Mouse (Mus musculus) heart, embryonic 13.5 days (tissue): ENCODE measurements around the gene Aldh1a3. TPM values are rescaled to one million over a fixed set of nuclear protein-coding genes. Genes with fewer than 3 reads are reported as not detected.
A peak's percentile ranks its signal among the peaks of the same experiment; 100 is the strongest.

Experiments used
- ATAC-seq: fragments of 200-750 bp; cut with Nextera tagmentation; 2 replicates; pipeline ENCODE4 v1.8.0; 2017; ENCODE audit warnings: moderate TSS enrichment; ENCODE audit not compliant: insufficient number of reproducible peaks, low FRiP score, low TSS enrichment; ENCODE audit errors: extremely low read depth
- H3K27ac ChIP-seq: fragments of 300-500 bp; sonication (generic); replicated peaks from 2 replicates; pipeline ENCODE4 v1.5.1; 2015; ENCODE audit warnings: moderate library complexity, mild to moderate bottlenecking, inconsistent platforms
- H3K27me3 ChIP-seq: fragments of 300-500 bp; sonication (generic); replicated peaks from 2 replicates; pipeline ENCODE4 v1.6.1; 2015; ENCODE audit warnings: mild to moderate bottlenecking, inconsistent platforms
- H3K36me3 ChIP-seq: fragments of 300-500 bp; sonication (generic); 2 replicates; pipeline ENCODE4 v1.6.1; 2015; ENCODE audit warnings: mild to moderate bottlenecking, inconsistent platforms
- H3K4me1 ChIP-seq: fragments of 300-500 bp; sonication (generic); 2 replicates; pipeline ENCODE4 v1.6.1; 2015; ENCODE audit warnings: inconsistent platforms
- H3K4me2 ChIP-seq: fragments of 300-500 bp; sonication (generic); 2 replicates; pipeline ENCODE4 v1.6.1; 2015; ENCODE audit warnings: inconsistent platforms, mild to moderate bottlenecking, moderate library complexity
- H3K4me3 ChIP-seq: fragments of 300-500 bp; sonication (generic); 2 replicates; pipeline ENCODE4 v1.5.1; 2015; ENCODE audit warnings: moderate library complexity, mild to moderate bottlenecking, inconsistent platforms
- H3K9ac ChIP-seq: fragments of 300-500 bp; sonication (generic); 2 replicates; pipeline ENCODE4 v1.6.1; 2015; ENCODE audit warnings: inconsistent platforms, mild to moderate bottlenecking, moderate library complexity
- H3K9me3 ChIP-seq: fragments of 300-500 bp; sonication (generic); 2 replicates; pipeline ENCODE4 v1.6.1; 2016; ENCODE audit warnings: inconsistent platforms
- WGBS: fragments of 180-500 bp; shearing (Covaris S2); methylation state at CpG from one replicate; pipeline ENCODE4 v1.1.7; 2015; ENCODE audit warnings: mixed read lengths; 5-methylcytosine and 5-hydroxymethylcytosine counted together
- polyA plus RNA-seq: library from polyadenylated mRNA; unstranded; fragments of >200 nt; fragmentation: Nextera tagmentation; extraction: Ambion mirVana; gene quantifications from 2 replicates; pipeline ENCODE4 v1.2.1, GENCODE M21; 2015

The Aldh1a3 gene
- 0.79 and 0.84 TPM in 2 replicates for polyA plus RNA-seq

DNA sequence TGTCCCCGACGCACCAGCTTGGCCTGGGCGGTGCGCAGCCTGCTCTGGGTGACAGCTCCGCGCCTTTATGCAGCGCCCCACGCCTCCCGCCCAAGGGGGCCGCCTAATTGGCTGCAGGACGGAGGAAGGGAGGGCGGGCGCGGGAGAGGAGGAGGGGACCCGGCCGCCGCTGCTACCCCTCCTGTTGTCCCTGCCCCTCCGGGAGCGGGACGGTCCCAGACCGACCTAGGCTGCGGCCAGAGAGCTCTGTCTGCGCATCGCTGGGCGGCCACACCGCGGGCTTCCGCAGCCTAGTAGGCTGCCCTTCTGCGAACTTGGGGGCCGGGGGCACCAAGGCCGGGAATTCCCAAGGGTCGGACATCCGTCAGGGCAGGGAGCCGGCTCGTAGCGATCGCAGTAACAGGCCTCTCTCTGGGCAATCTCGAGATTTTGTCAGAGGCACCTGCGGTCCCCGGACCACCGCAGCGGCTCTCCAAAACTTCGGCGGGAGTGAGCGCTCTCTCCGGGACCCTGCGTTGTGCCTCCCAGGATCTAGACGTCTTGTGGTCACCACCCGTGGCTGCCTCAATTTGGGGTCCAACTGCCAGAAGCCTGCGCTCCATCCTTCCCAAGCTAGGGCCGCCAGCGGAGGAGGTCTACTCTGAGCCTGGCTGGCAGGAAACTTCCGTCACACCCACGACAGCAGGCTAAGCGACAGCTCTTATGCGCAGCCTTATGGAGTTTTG, at the start of gene Aldh1a3:
Gene Aldh1a3, minus strand, starts transcription at position 81 of the 725 bp plus-strand sequence.
- H3K9ac ChIP-seq, result peak within 1 kb of the TSS; percentile 67
- H3K36me3 ChIP-seq, result no peaks in the 10 kb centered on the region
- H3K9me3 ChIP-seq, result no peaks in the 10 kb centered on the region
- peaks cover 69% of the 10 kb centered on the region for H3K27me3 ChIP-seq
- H3K4me2 ChIP-seq, result peak within 1 kb of the TSS; percentile 87
- peaks cover 19% of the 10 kb centered on the region for H3K4me1 ChIP-seq
- no peak within 1 kb of the TSS for H3K27ac ChIP-seq
- peak; percentile 41; the same call in 1 of the 2 replicates for ATAC-seq
- WGBS, result under 1% methylated on average over 54 of the region's 56 CpGs
- H3K4me3 ChIP-seq, result peak within 1 kb of the TSS; percentile 54

DNA sequence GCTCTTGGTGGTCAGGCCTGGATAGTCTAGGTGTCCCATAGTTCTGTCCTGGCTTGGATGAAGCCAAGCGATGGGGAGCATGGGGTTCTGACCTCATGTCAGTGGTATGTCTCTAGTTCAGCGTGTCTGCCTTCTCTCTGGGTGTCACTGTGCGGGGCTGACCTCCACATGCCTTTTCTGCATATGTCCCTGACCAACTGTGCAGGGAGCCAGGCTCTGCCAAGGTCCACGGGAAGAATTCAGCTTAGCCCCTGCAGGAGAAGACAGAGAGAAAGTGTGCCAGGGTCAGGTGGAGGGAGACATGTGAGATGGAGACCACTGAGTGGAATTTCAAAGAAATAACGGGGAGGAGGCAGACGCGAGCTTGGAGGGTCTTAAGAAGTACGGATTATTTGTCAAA, 49.0 kb upstream of the Aldh1a3 start:
- 48% methylated on average over 8 of the region's 8 CpGs for WGBS
- ATAC-seq, result no peak

DNA sequence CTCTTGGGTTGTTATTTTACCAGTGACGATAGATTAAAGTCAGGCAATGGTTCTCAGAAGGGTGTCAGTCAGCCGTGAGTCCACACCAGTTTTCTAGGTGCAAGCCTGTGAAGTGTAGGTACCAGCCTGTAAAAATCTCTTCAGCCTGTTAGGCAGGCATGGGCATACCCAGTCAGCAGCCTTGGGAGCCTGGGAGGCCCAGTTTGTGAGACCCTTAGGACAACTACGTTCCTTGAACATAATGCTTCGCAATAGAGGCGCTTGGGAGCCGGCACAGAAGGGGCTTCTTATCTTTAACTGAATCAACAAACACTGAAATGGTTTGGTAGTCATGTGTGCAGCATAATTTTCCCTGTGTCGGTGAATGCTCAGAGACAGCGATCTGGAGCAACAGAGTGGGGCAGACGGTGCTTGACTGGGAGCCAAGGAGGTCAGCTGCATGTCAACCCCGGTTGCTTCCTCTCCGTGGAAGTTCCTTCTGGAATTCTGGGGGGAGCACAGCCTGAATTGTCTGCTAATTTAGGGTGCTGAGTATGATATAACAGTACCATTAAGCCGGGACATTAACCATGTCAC, 44.4 kb upstream of the Aldh1a3 start:
- Histone ChIP-seq H3K4me3 (no peak overlapping the region), H3K4me1 (peaks cover 4% of the 10 kb centered on the region), H3K9ac (no peak overlapping the region), H3K4me2 (no peak overlapping the region), H3K27me3 (no peaks in the 10 kb centered on the region), H3K27ac (no peak overlapping the region), H3K36me3 (no peaks in the 10 kb centered on the region), H3K9me3 (no peaks in the 10 kb centered on the region)
- WGBS, result 71% methylated on average over 12 of the region's 12 CpGs
- no peak for ATAC-seq

More for the DNA sequence above, 49.0 kb upstream of the Aldh1a3 start:
- no peaks in the 10 kb centered on the region for H3K36me3 ChIP-seq
- no peak overlapping the region for H3K4me2 ChIP-seq
- no peak overlapping the region for H3K4me3 ChIP-seq
- H3K4me1 ChIP-seq, result peaks cover 13% of the 10 kb centered on the region
- H3K27me3 ChIP-seq, result no peaks in the 10 kb centered on the region
- H3K27ac ChIP-seq, result no peak overlapping the region
- H3K9me3 ChIP-seq, result no peaks in the 10 kb centered on the region
- no peak overlapping the region for H3K9ac ChIP-seq

DNA sequence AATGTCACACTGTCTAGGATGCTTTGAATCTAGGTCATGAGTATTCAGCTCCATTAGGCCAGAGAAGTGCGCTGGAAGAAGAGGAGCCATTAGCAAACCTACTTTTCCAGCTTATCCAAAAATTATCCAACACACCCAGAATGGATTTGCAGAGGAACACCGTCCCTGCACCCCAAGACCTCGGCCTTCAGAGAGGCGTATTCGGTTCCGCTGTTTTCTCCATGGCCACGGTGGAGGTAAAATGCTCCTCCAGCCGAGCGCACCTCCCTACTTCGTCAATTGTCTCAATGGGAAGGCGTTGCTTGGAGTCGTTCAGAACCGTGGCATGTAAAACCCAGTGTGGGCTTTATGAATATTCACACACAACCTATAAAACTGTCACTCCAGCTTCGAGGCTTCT, 39.3 kb upstream of the Aldh1a3 start:
- Histone ChIP-seq H3K36me3 (no peaks in the 10 kb centered on the region), H3K4me2 (no peak overlapping the region), H3K9me3 (no peaks in the 10 kb centered on the region), H3K4me3 (no peak overlapping the region), H3K27ac (no peak overlapping the region), H3K27me3 (no peaks in the 10 kb centered on the region), H3K9ac (no peak overlapping the region), H3K4me1 (no peaks in the 10 kb centered on the region)
- WGBS, result 89% methylated on average over 14 of the region's 14 CpGs
- no peak for ATAC-seq

DNA sequence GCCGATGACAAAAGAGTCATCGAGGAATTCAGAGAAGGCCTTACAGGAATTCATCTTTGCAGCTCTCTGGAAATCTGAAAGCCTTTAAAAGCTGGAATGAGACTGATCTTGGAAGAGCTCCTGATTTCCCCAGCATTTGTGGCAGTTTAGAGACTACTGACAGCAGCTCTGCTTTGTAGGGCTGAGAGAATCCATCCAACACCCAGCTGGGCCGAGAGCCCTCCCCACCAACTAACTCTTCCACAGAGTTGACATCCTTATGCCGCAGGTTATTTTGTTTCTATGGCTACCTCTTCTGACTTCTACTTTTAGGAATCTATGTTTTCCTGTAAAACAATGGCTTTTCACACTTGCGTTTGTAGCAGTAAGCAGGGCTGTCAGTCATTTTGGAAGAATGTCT, 37.9 kb upstream of the Aldh1a3 start:
- no peaks in the 10 kb centered on the region for H3K27me3 ChIP-seq
- ATAC-seq, result no peak
- no peak overlapping the region for H3K9ac ChIP-seq
- no peak overlapping the region for H3K27ac ChIP-seq
- no peaks in the 10 kb centered on the region for H3K4me1 ChIP-seq
- H3K36me3 ChIP-seq, result no peaks in the 10 kb centered on the region
- H3K9me3 ChIP-seq, result no peaks in the 10 kb centered on the region
- no peak overlapping the region for H3K4me3 ChIP-seq
- WGBS, result 77% methylated on average over 5 of the region's 5 CpGs
- no peak overlapping the region for H3K4me2 ChIP-seq

DNA sequence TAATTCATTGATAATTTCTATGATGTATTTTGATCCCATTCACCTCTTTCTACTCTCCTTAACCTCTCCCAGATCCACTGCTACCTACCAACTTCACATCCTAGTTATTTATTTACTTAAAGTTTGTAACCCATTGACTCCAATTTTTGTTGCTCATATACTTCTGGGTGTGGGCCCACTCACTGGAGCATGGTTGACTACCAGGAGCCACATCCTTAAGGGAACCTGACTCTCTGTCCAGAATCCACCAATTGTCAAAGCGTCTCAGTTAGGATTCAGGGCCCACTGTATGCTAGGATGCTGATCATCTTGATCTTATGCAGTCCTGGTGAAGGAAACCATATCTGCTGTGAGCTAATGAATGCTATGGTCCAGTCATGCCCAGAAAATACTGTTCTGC, 35.8 kb upstream of the Aldh1a3 start:
- Histone ChIP-seq H3K4me1 (no peaks in the 10 kb centered on the region), H3K27me3 (no peaks in the 10 kb centered on the region), H3K4me3 (no peak overlapping the region), H3K36me3 (no peaks in the 10 kb centered on the region), H3K9ac (no peak overlapping the region), H3K4me2 (no peak overlapping the region), H3K9me3 (no peaks in the 10 kb centered on the region), H3K27ac (no peak overlapping the region)
- no peak for ATAC-seq
- WGBS, result 80% methylated on average over 1 of the region's 1 CpGs

DNA sequence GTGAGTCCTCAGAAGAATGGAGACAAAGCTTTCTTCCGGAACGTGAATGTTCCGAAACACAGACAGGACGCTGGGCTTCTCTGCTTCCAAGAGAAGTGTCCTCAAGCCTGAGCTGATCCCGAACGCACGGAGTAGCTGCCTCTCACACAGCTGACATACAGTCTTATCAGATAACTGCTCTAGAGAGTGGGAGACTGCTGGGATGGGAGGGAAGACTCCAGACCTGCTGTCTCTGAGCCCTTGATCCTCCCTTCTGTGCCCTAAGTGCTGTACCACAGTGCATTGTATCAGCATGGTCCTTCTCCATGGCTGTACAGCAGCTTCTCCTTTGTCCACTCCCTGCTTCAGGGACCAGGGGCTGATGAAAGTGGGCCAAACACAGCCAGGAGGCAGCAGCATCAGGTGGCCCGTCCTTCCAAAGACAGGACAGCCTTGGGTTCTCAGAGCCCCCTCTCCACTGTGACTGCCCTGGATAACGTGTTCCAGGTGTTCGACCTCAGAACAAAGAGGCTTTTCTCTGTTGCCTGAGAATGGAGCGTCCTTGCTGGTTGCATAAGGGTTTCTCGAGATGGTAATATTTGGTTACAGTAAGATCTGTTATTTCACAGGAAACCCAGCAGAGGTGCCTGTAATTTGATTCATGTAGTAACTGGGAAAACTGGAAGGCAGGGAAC, 24.4 kb upstream of the Aldh1a3 start:
- no peaks in the 10 kb centered on the region for H3K9me3 ChIP-seq
- peaks cover 31% of the 10 kb centered on the region for H3K4me1 ChIP-seq
- H3K27ac ChIP-seq, result no peak overlapping the region
- H3K4me3 ChIP-seq, result no peak overlapping the region
- ATAC-seq, result no peak
- no peaks in the 10 kb centered on the region for H3K27me3 ChIP-seq
- H3K36me3 ChIP-seq, result no peaks in the 10 kb centered on the region
- H3K9ac ChIP-seq, result no peak overlapping the region
- no peak overlapping the region for H3K4me2 ChIP-seq
- WGBS, result 41% methylated on average over 12 of the region's 12 CpGs

DNA sequence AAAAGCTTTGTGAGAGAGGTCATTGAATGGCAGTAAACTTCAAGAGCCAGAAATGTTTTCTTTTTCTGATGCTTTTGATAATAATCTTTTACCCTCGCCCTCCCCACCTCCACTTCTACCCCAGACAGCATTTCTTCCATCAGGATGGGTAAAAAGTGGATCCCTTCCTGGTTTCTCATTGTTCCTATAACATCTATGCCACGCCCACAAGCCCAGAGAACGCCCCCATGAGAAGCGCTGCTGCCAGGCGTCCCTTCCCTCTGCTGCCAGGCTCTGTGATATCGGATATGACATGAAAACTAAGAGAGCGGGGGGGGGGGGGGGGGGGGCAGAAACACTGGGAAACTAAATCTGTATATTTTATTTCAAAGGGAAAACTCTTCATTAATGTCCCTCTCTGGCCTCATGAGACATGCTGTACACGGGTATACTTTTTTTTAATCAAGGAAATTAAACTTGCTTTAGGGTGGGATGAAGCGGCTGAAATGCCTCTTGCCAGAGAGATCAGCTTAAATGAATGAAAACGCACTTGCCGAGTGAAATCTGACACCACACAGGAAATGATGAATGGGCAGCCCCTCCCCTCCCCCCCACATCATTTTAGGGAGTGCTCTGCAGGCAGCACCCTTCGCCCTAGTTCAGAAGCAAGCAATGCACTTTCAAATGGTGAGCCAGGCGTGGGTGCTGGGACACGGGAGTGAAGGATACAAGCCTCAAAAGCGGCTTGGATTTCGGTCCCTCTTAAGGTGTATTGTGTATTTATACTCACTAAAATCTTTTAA, 22.8 kb upstream of the Aldh1a3 start:
- no peaks in the 10 kb centered on the region for H3K27me3 ChIP-seq
- ATAC-seq, result no peak
- H3K4me2 ChIP-seq, result peak overlapping the region; percentile 72
- H3K4me3 ChIP-seq, result peak overlapping the region; percentile 40
- peak overlapping the region; percentile 17; the same call in 1 of the 2 replicates for H3K9ac ChIP-seq
- H3K36me3 ChIP-seq, result no peaks in the 10 kb centered on the region
- H3K9me3 ChIP-seq, result no peaks in the 10 kb centered on the region
- peaks cover 31% of the 10 kb centered on the region for H3K4me1 ChIP-seq
- 10% methylated on average over 16 of the region's 16 CpGs for WGBS
- no peak overlapping the region for H3K27ac ChIP-seq

DNA sequence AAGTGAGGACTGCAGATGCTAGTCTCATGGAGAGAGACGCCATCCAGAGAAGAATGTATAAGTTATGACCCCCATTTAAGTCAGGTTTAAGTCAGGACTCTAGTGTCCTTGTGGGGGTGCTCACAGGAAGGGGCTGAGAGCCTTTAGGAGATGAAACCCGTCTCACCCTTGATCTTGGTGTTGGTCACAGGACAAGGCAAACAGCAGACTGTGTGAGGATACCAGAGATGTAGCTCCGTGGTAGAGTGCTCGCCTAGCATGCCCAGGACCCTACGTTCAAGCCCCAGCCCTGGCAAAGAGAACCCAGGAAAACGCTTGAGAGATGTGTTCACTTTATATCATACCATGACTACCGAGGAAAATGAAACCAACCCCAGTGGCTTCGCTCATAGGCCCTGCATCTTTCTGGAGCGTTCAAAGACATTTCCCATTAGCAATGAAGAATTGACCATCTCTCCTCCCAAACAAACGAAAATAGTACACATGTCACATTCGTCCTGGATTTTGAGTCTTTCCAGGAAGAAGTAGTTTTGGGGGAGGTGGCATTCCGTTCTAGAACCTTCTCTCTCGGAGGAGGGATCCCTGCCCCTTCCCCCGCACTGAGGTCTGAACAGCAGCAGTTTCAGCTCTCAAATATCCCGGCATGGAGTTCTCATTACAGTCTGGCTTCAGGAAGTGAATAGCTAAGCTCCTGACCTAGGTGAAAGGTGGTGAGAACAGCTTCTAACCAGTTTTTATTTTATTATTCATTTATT, 21.6 kb upstream of the Aldh1a3 start:
- no peak overlapping the region for H3K4me3 ChIP-seq
- WGBS, result 66% methylated on average over 15 of the region's 15 CpGs

DNA sequence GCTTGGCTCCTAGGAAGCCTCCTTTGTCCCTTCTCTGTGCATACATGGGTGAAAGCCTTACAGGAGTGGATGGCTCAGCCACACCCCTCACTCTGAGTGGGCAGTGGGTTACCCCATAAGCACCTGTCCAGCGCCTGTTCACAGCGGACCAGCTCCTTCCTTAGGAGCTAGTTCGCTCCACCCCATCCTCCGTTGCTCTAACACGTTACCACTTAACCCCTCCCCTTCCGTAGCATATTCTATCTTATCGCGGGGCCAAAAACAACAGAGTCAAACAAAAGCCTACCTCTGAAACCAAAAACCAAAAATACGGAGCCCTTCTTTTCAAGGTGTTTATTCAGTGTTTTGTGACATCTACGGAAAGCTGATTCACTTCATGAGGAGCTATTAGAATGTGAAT, 21.0 kb upstream of the Aldh1a3 start:
- H3K27me3 ChIP-seq, result no peaks in the 10 kb centered on the region
- no peaks in the 10 kb centered on the region for H3K36me3 ChIP-seq
- H3K4me1 ChIP-seq, result peaks cover 31% of the 10 kb centered on the region
- H3K9me3 ChIP-seq, result no peaks in the 10 kb centered on the region
- H3K4me2 ChIP-seq, result 0 out of 2 replicates have a peak overlapping the region, but pooled peaks have one; percentile 9
- H3K4me3 ChIP-seq, result no peak overlapping the region
- 34% methylated on average over 10 of the region's 10 CpGs for WGBS
- no peak overlapping the region for H3K27ac ChIP-seq
- ATAC-seq, result no peak
- no peak overlapping the region for H3K9ac ChIP-seq

More for the DNA sequence above, 21.6 kb upstream of the Aldh1a3 start:
- H3K27me3 ChIP-seq, result no peaks in the 10 kb centered on the region
- H3K9ac ChIP-seq, result no peak overlapping the region
- H3K4me2 ChIP-seq, result 0 out of 2 replicates have a peak overlapping the region, but pooled peaks have one; percentile 5
- H3K36me3 ChIP-seq, result no peaks in the 10 kb centered on the region
- peaks cover 31% of the 10 kb centered on the region for H3K4me1 ChIP-seq
- no peaks in the 10 kb centered on the region for H3K9me3 ChIP-seq
- H3K27ac ChIP-seq, result no peak overlapping the region
- no peak for ATAC-seq
